Mouse (Mus musculus): Measurements from ENCODE around the gene Evx1.
"Not testable (repeated sequence)": the region's sequence is repeated elsewhere in the genome, so short reads cannot be mapped to it uniquely, and the experiment has no call there.

The Evx1 gene

DNA sequence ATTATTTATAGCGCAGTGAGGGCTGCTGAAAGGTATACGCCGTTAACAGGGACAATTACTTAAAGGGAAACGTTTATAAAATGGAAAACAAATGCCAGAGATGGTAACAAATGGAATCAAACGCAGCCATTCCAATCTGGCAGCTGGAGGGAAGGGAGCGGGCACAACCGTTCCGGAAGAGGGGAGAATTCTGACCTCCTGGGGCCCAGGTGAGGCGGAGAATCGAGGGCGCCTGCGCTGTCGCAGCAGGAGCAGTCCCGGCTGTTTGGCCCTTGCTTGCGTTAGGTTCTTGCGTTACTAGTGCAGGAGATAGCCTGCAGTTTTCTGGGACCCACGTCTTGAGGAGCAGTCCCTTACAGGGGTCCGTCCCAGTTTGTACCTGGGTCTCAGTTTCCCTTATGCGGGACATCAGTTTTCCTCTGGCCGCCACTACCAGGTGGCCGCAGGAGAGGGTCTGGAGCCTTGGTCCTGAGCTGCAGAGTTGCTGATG lies 8.6 kb downstream of the Evx1 start:
- DNase-seq (ENCODE audit: low spot score), result no peak

DNA sequence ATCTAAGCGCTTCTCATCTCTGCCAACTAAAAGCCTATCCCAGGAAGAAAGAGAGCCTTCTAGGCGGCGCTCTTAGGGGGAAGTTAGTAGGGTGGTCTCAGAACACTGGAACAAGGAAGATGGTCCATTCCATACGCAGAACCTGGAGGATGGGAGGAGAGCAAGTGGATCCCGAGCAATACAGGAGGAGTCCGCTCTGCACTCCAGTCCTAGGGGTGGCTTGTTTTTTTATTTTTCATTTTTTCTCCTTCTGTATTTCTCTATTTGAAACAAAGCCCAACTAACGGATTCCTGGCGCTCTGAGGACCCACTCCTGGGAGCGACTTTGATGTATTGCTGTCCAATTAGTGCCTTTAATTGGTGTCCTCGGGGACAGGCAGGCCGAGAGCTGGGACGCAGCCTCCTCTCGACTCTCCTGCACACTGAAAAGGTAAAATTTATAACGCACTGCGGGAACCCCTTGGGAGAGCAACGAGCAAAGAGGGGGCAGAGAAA lies 9.5 kb downstream of the Evx1 start:
- DNase-seq (ENCODE audit: low spot score), result no peak

DNA sequence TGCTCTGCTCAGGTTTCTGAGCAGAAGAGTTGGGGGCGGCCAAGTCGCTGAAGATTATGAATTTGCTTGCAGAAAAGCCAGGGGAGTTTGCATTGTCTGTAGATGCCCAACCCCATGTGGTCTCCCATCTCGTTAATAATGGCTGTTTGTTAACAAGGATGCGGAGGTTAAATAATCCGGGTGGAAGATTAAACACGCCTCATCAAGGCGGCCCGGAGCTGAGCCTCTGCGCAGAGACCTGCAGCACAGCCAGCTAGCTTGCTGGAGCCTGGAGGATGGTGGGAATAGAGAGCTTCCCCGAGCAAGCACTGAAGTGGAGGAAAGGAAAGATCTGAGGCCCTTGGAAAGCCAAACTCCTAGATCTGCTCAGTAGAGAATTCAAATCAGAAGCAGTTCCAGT lies 10.0 kb downstream of the Evx1 start:
- DNase-seq (ENCODE audit: low spot score), result no peak

DNA sequence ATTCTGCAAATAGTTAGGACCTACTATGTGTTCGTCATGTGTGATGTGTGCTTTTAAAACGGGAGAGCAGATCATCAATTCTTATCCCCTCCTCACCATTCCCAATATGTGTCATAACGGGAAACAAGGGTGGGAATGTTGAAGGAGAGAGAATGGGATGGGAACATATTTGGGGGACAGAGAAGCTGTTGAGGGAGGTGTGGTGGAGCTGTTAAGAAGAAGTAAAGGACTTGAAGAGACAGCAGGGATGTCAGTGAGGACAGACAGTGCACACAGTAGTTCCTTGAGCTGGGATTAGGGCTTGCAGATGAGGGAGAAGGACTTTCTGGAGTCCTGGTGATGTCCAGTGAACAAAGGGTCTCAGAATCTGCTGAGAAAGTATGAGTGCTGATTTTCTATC lies 10.8 kb downstream of the Evx1 start:
- no peak for DNase-seq (ENCODE audit: low spot score)

DNA sequence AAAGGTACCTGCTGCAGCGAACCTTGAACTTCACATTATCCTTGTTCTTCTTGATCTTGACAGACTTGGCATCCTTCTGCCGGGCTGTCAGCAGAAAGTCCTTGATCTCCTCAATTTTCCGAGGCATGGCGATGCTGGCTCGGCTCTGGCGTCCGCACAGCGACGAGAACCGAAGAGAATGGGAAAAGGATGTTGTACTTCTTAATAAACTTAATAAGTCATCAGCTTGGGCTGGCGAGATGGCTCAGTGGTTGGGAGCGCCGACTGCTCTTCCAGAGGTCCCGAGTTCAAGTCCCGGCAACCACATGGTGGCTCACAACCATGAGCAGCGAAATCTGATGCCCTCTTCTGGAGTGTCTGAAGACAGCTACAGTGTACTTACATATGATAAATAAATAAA lies 33.5 kb downstream of the Evx1 start:
- not testable (repeated sequence) for DNase-seq (ENCODE audit: low spot score)

DNA sequence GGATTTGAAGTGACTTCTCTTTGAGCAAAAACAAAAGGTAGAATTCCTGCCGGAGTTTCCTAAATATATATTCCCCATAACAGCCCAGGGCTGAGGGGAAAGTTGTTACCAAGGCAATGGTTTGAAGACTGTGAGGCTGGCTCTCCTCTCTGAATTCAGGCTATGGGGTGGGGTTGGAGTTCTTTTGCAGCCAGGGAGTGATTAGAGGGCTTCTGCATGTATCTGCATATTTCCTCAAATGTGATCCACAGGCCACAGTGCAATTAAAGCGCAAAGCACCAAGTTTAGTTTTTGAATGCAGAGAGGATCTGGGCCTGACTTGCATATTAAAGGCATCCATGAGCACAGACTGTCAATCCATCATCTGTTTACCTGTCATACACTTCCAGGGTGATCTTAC lies 52.7 kb downstream of the Evx1 start:
- no peak for DNase-seq (ENCODE audit: low spot score)

DNA sequence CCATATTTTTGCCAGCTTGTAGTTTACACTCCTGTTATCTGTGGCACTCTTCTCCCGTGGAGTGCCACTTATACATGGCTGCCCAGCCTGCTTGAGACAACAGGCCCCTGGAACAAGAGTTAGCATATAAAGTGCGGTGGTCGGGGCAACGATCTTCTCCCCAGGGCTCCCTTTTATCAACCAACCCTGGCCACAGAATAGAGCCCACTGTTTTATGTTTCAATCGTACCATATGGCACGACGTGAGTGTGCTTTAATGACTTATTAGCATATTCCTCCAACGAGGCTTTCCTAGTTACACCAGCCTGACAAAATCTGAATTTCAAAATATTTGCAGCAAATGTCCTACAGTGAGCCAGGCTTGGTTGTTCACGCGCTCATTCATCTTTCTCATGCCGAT lies 53.2 kb downstream of the Evx1 start:
- DNase-seq (ENCODE audit: low spot score), result no peak

DNA sequence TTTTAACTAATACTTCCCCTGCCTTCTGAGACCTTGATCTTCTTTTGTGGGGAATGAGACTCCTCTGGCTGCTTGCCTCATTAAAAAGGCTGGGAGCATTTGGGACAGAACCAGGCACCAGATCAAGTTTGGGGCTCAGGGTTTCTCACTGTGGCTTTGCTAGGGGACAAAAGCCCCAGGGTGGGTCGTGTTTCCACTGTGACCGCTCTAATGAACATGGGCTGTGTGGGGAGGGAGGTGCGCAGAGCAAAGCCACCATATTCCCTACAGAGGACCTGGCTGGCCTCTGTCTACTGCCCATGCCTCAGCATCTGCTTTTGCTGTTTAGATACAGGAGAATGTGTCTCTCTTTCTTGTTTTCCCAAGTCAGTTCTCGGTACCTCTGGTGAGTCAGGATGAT lies 53.8 kb downstream of the Evx1 start:
- DNase-seq (ENCODE audit: low spot score), result no peak

All from ovary, postnatal 14 days (tissue).